Mouse (Mus musculus) ES-Bruce4 (cell line): ENCODE results near the gene Rpl3l. TPM values are rescaled to one million over a fixed set of nuclear protein-coding genes. Genes with fewer than 3 reads are reported as not detected.
A peak's percentile ranks its signal among the peaks of the same experiment; 100 is the strongest.

ENCODE experiments used
- H3K27ac ChIP-seq: 2 replicates; pipeline ENCODE4 v1.5.1; 2012; ENCODE audit warnings: low read length, inconsistent platforms; ENCODE audit not compliant: insufficient read depth
- H3K27me3 ChIP-seq: 2 replicates; pipeline ENCODE4 v1.6.1; 2012; ENCODE audit warnings: mild to moderate bottlenecking, low read length, inconsistent platforms; ENCODE audit not compliant: control insufficient read depth, poor library complexity, insufficient read depth, severe bottlenecking
- H3K36me3 ChIP-seq: 2 replicates; pipeline ENCODE4 v1.6.1; 2012; ENCODE audit warnings: inconsistent platforms, mild to moderate bottlenecking, low read length, moderate library complexity; ENCODE audit not compliant: control insufficient read depth, poor library complexity, insufficient read depth, severe bottlenecking
- H3K4me1 ChIP-seq: one replicate; pipeline ENCODE4 v1.8.1; 2011; ENCODE audit warnings: low read length; ENCODE audit not compliant: control insufficient read depth, insufficient read depth
- H3K4me3 ChIP-seq: 2 replicates; pipeline ENCODE4 v1.5.1; 2011; ENCODE audit warnings: low read depth, mild to moderate bottlenecking, low read length
- H3K9ac ChIP-seq: 2 replicates; pipeline ENCODE4 v1.6.1; 2012; ENCODE audit warnings: low read depth, mild to moderate bottlenecking, inconsistent platforms; ENCODE audit not compliant: poor library complexity, severe bottlenecking
- H3K9me3 ChIP-seq: replicated peaks from 2 replicates; pipeline ENCODE4 v1.6.1; 2012; ENCODE audit warnings: mild to moderate bottlenecking, low read length, inconsistent platforms; ENCODE audit not compliant: control insufficient read depth, poor library complexity, insufficient read depth, severe bottlenecking
- CTCF ChIP-seq: IDR thresholded peaks from one replicate; pipeline ENCODE4 v1.8.1; 2011; ENCODE audit warnings: low read depth, low read length
- EP300 ChIP-seq: IDR thresholded peaks from 2 replicates; pipeline ENCODE4 v1.6.1; 2011; ENCODE audit warnings: low read depth, low read length; ENCODE audit not compliant: insufficient read depth
- POLR2A ChIP-seq: IDR thresholded peaks from one replicate; pipeline ENCODE4 v1.8.1; 2011; ENCODE audit warnings: low read length; ENCODE audit not compliant: insufficient read depth
- polyA plus RNA-seq: library from polyadenylated mRNA; stranded (reverse); fragments of >200 nt; gene quantifications from 2 replicates; pipeline ENCODE4 v1.2.4, GENCODE M21; 2011; ENCODE audit warnings: low read depth; ENCODE audit not compliant: missing spikeins, insufficient read depth, insufficient read length

Gene Rpl3l
- polyA plus RNA-seq, 1 experiment = not detected

GRCm38 (mm10) chr17:24757394-24757793 lies 29.8 kb downstream of the Rpl3l start:
- Histone ChIP-seq H3K27me3 (no peaks in the 10 kb centered on the region), H3K4me1 (no peaks in the 10 kb centered on the region), H3K36me3 (no peaks in the 10 kb centered on the region), H3K9ac (no peak overlapping the region), H3K4me3 (no peak overlapping the region), H3K9me3 (no peaks in the 10 kb centered on the region), H3K27ac (no peak overlapping the region)
- no peak for TF ChIP-seq EP300
- TF ChIP-seq CTCF = no peak
- TF ChIP-seq POLR2A = no peak

GRCm38 (mm10) chr17:24761121-24761520 lies 33.5 kb downstream of the Rpl3l start:
- H3K27ac ChIP-seq = no peak overlapping the region
- no peaks in the 10 kb centered on the region for H3K9me3 ChIP-seq
- no peak for TF ChIP-seq POLR2A
- no peak for TF ChIP-seq CTCF
- TF ChIP-seq EP300 = no peak

GRCm38 (mm10) chr17:24765016-24765905 lies 37.6 kb downstream of the Rpl3l start:
- Histone ChIP-seq H3K27me3 (no peaks in the 10 kb centered on the region), H3K9ac (no peak overlapping the region)

More at GRCm38 (mm10) chr17:24761121-24761520, 33.5 kb downstream of the Rpl3l start:
- H3K4me1 ChIP-seq = no peaks in the 10 kb centered on the region
- no peaks in the 10 kb centered on the region for H3K36me3 ChIP-seq
- no peak overlapping the region for H3K9ac ChIP-seq
- H3K4me3 ChIP-seq = no peak overlapping the region
- no peaks in the 10 kb centered on the region for H3K27me3 ChIP-seq

GRCm38 (mm10) chr17:24766266-24766875 lies 38.8 kb downstream of the Rpl3l start:
- H3K36me3 ChIP-seq = no peaks in the 10 kb centered on the region
- no peaks in the 10 kb centered on the region for H3K4me1 ChIP-seq
- no peak overlapping the region for H3K9ac ChIP-seq
- TF ChIP-seq EP300 (no peak), CTCF (no peak), POLR2A (no peak)
- no peaks in the 10 kb centered on the region for H3K9me3 ChIP-seq
- H3K27me3 ChIP-seq = no peaks in the 10 kb centered on the region
- no peak overlapping the region for H3K27ac ChIP-seq
- no peak overlapping the region for H3K4me3 ChIP-seq

More at GRCm38 (mm10) chr17:24765016-24765905, 37.6 kb downstream of the Rpl3l start:
- no peaks in the 10 kb centered on the region for H3K4me1 ChIP-seq
- TF ChIP-seq EP300 = no peak
- TF ChIP-seq CTCF = no peak
- no peak for TF ChIP-seq POLR2A
- H3K9me3 ChIP-seq = no peaks in the 10 kb centered on the region
- H3K27ac ChIP-seq = no peak overlapping the region
- no peaks in the 10 kb centered on the region for H3K36me3 ChIP-seq
- no peak overlapping the region for H3K4me3 ChIP-seq

GRCm38 (mm10) chr17:24769146-24769545 lies 41.5 kb downstream of the Rpl3l start:
- Histone ChIP-seq H3K27ac (no peak overlapping the region), H3K9me3 (no peaks in the 10 kb centered on the region), H3K4me3 (no peak overlapping the region), H3K27me3 (no peaks in the 10 kb centered on the region), H3K9ac (no peak overlapping the region), H3K36me3 (no peaks in the 10 kb centered on the region), H3K4me1 (no peaks in the 10 kb centered on the region)
- TF ChIP-seq EP300 = no peak
- TF ChIP-seq POLR2A = no peak
- no peak for TF ChIP-seq CTCF

- TF ChIP-seq EP300 (no peak), POLR2A (no peak), CTCF (peak; percentile 18)
Measured at GRCm38 (mm10) chr17:24773241-24773640, 45.6 kb downstream of the Rpl3l start.

More at GRCm38 (mm10) chr17:24773241-24773640, 45.6 kb downstream of the Rpl3l start:
- Histone ChIP-seq H3K27me3 (no peaks in the 10 kb centered on the region), H3K4me1 (peaks cover 3% of the 10 kb centered on the region), H3K9me3 (no peaks in the 10 kb centered on the region), H3K27ac (no peak overlapping the region), H3K9ac (no peak overlapping the region), H3K4me3 (no peak overlapping the region), H3K36me3 (no peaks in the 10 kb centered on the region)
